ENCODE assay signal across 9 mouse cellular contexts in genomic region chr14:62940383-62941074, GRCm38 (mm10). TPM values are rescaled to one million over a fixed set of nuclear protein-coding genes. Genes with fewer than 3 reads are reported as not detected.
DNase-seq lines count a peak whose midpoint lies in the region; ATAC-seq and TF ChIP-seq lines count a peak whose summit lies in the region.
"Had no signal": no experiment of that assay in that cellular context is flagged by ENCODE, and none has a peak within 500 bp of the region (broad histone marks: within the 10 kb centered on the region; RNA-seq: fewer than 3 reads in every experiment).

No protein-coding gene starts in this region.

- TF ChIP-seq CTCF in layer of hippocampus, adult 2 months (conservative IDR thresholded peaks at IDR 0.05): no peak

- no peak overlapping the region for H3K4me3 ChIP-seq in layer of hippocampus, adult 2 months
- H3K4me3 ChIP-seq: heart, embryonic 15.5 days had no signal

- peak; percentile 99 to 100 for ATAC-seq in hematopoietic stem cell, adult 5-6 weeks (replicated peaks in 1 of 2; ENCODE audit: insufficient read depth in 1 of 2, low FRiP score in 2 of 2, low TSS enrichment in 1 of 2, low read depth in 1 of 2, poor library complexity in 2 of 2, severe bottlenecking in 2 of 2)
- ATAC-seq in megakaryocyte progenitor cell, adult 5-6 weeks (replicated peaks; ENCODE audit: poor library complexity): peak; percentile 99

- DNase-seq in layer of hippocampus, adult 2 months (ENCODE audit: low spot score in 2 of 2): no peak
- no peak for DNase-seq in layer of hippocampus, adult 18-20 months (ENCODE audit: low spot score in 2 of 2)
- peak; percentile 89 for DNase-seq in adrenal gland, postnatal 14 days
- DNase-seq in thymus, postnatal 36 days: peak; percentile 72 to 78
- DNase-seq in cerebellum, postnatal 14 days: no peak
- no peak for DNase-seq in neural tube, embryonic 10.5 days (ENCODE audit: extremely low spot score, low spot score)

- 0 out of 2 replicates have a peak overlapping the region, but pooled peaks have one; percentile 40 for H3K27ac ChIP-seq in layer of hippocampus, adult 2 months
- H3K27ac ChIP-seq: heart, embryonic 15.5 days had no signal

RNA-seq across cellular contexts. Expression of gene Defb48, which starts 43.8 kb away (rescaled TPM):
- total RNA-seq in layer of hippocampus, adult 2 months (2021): not detected
- not detected for total RNA-seq in layer of hippocampus, adult 18-20 months (2021)
- not detected in 2 replicates for total RNA-seq in adrenal gland, postnatal 14 days (2021)
- total RNA-seq in hematopoietic stem cell, adult 5-6 weeks (2017): not detected in 2 replicates
- total RNA-seq in megakaryocyte progenitor cell, adult 5-6 weeks (2015): not detected in 2 replicates
- total RNA-seq in megakaryocyte progenitor cell, adult 5-6 weeks (2017): not detected in 2 replicates

RNA-seq across cellular contexts. Expression of gene Defb47, which starts 57.3 kb away (rescaled TPM):
- total RNA-seq in layer of hippocampus, adult 2 months (2021): not detected
- total RNA-seq in layer of hippocampus, adult 18-20 months (2021): not detected
- total RNA-seq in adrenal gland, postnatal 14 days (2021): not detected in 2 replicates
- total RNA-seq in hematopoietic stem cell, adult 5-6 weeks (2017): not detected in 2 replicates
- total RNA-seq in megakaryocyte progenitor cell, adult 5-6 weeks (2015): not detected in 2 replicates
- not detected in 2 replicates for total RNA-seq in megakaryocyte progenitor cell, adult 5-6 weeks (2017)

Comparison
In these comparisons a context has a peak if more than half of its experiments do, and no peak if none do; other contexts are left out.
1. DNase-seq: peak in adrenal gland, postnatal 14 days (single experiment) and thymus, postnatal 36 days (2 of 2); none in layer of hippocampus, adult 2 months (0 of 2), layer of hippocampus, adult 18-20 months (0 of 2), cerebellum, postnatal 14 days (0 of 2) and neural tube, embryonic 10.5 days (single experiment).